ENCODE assay signal across 13 mouse cellular contexts in the genomic region with DNA sequence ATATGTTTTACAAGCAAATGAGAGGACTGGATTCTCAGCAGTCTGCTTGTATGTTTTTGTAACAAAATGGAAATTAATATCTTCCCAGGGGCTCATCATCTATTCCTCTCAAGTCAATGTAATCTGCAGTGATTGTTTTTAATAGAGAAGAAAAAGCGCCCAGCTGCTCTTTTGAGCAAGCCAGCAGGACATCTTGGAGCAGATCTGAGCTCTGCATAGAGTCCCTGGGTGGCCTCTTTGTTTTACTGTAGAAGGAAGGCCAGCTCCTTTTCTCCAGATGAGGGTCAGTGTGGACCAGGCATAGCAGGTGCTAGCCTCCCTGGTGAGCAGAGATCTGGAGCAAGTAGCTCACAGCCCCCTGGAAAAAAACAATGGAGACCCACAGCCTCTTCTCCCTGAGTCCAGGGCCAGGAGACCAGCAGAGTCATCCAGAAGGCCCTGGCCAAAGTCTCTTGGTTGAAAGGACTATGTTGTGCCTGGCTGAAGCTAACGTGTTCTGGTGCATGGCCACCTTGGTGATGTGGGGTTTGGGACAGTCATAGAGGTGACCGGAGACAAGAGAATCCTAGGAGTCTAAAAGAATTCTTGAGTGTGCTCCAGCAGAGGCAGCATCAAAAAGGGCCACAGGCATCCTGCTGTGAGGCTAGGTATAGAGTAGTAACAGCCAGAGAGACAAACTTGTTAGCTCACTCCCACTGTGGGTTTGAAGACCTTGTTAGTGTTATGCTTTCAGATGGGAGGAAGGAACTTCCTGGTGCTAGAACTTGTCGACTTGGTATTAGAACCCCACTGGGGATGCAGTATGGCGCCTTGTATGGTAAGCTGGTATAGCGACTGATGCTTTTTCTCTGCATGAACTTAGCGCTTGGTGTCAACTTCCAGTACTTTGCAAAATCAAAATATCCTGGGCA. TPM values are rescaled to one million over a fixed set of nuclear protein-coding genes. Genes with fewer than 3 reads are reported as not detected.
A peak's percentile ranks its signal among the peaks of the same experiment; 100 is the strongest.
DNase-seq lines count a peak whose midpoint lies in the region; ATAC-seq lines count a peak whose summit lies in the region.
"Had no signal": no experiment of that assay in that cellular context is flagged by ENCODE, and none has a peak within 500 bp of the region (broad histone marks: within the 10 kb centered on the region; RNA-seq: fewer than 3 reads in every experiment).

No protein-coding gene starts in this region.

- no peak overlapping the region for H3K4me3 ChIP-seq in heart, embryonic 12.5 days
- no peak overlapping the region for H3K4me3 ChIP-seq in hindbrain, embryonic 11.5 days (ENCODE audit: low read depth, low read length)
- no peak overlapping the region for H3K4me3 ChIP-seq in midbrain, embryonic 11.5 days (ENCODE audit: low read depth, low read length)
- H3K4me3 ChIP-seq: megakaryocyte, embryonic 14.5 days had no signal

- no peak overlapping the region for H3K27ac ChIP-seq in heart, embryonic 12.5 days (ENCODE audit: poor library complexity, severe bottlenecking)
- no peak overlapping the region for H3K27ac ChIP-seq in hindbrain, embryonic 11.5 days (ENCODE audit: low read depth, low read length)
- H3K27ac ChIP-seq in midbrain, embryonic 11.5 days (ENCODE audit: low read depth, low read length) = no peak overlapping the region
- H3K27ac ChIP-seq: kidney, postnatal 0 days had no signal

- no peaks in the 10 kb centered on the region for H3K4me1 ChIP-seq in heart, embryonic 12.5 days (replicated peaks)
- no peaks in the 10 kb centered on the region for H3K4me1 ChIP-seq in hindbrain, embryonic 11.5 days (replicated peaks; ENCODE audit: control insufficient read depth, insufficient read depth, low read length)
- H3K4me1 ChIP-seq in midbrain, embryonic 11.5 days (ENCODE audit: control insufficient read depth, insufficient read depth, low read length) = peaks cover 3% of the 10 kb centered on the region; the same call in 1 of the 2 replicates

- ATAC-seq in heart, embryonic 12.5 days (ENCODE audit: insufficient number of reproducible peaks, low FRiP score) = no peak
- peak; percentile 22; the same call in 1 of the 2 replicates for ATAC-seq in hindbrain, embryonic 11.5 days (ENCODE audit: low FRiP score)
- ATAC-seq in midbrain, embryonic 11.5 days (ENCODE audit: low FRiP score) = peak; percentile 46; the same call in 1 of the 2 replicates
- ATAC-seq in erythroid progenitor cell, adult 5-6 weeks (replicated peaks; ENCODE audit: low FRiP score, poor library complexity, severe bottlenecking) = no peak
- ATAC-seq: Patski had no signal

- WGBS in heart, embryonic 12.5 days = 46% methylated on average over 7 of the region's 7 CpGs
- 54% methylated on average over 7 of the region's 7 CpGs for WGBS in hindbrain, embryonic 11.5 days
- 54% methylated on average over 7 of the region's 7 CpGs for WGBS in midbrain, embryonic 11.5 days

- no peaks in the 10 kb centered on the region; the same call in 1 of the 2 replicates for H3K27me3 ChIP-seq in heart, embryonic 12.5 days (replicated peaks)
- H3K27me3 ChIP-seq in hindbrain, embryonic 11.5 days (ENCODE audit: control insufficient read depth, insufficient read depth, low read length) = no peaks in the 10 kb centered on the region
- H3K27me3 ChIP-seq in midbrain, embryonic 11.5 days (ENCODE audit: control insufficient read depth, insufficient read depth, low read length) = no peaks in the 10 kb centered on the region

- no peak for DNase-seq in heart, postnatal 10 days
- DNase-seq in brain, adult 2 months (ENCODE audit: low read depth, low spot score) = peak; percentile 12
- no peak for DNase-seq in hindbrain, embryonic 11.5 days (ENCODE audit: low spot score)
- DNase-seq in midbrain, embryonic 11.5 days (ENCODE audit: low spot score, missing footprints) = no peak
- no peak for DNase-seq in left cerebral cortex, adult 8-10 months (ENCODE audit: low spot score in 2 of 2)
- DNase-seq in adipocyte (ENCODE audit: low spot score) = no peak

- H3K4me2 ChIP-seq in heart, embryonic 12.5 days = peak overlapping the region; percentile 45
- no peak overlapping the region for H3K4me2 ChIP-seq in hindbrain, embryonic 11.5 days (replicated peaks; ENCODE audit: low read depth, low read length)
- H3K4me2 ChIP-seq in midbrain, embryonic 11.5 days = peak overlapping the region; percentile 20; the same call in 1 of the 2 replicates

- no peaks in the 10 kb centered on the region for H3K9me3 ChIP-seq in heart, embryonic 12.5 days (replicated peaks)
- H3K9me3 ChIP-seq in hindbrain, embryonic 11.5 days (ENCODE audit: control insufficient read depth, low read length) = no peaks in the 10 kb centered on the region
- H3K9me3 ChIP-seq in midbrain, embryonic 11.5 days (ENCODE audit: control insufficient read depth, low read length) = no peaks in the 10 kb centered on the region
- H3K9me3 ChIP-seq: megakaryocyte, embryonic 14.5 days had no signal

- H3K36me3 ChIP-seq in heart, embryonic 12.5 days = no peaks in the 10 kb centered on the region
- no peaks in the 10 kb centered on the region for H3K36me3 ChIP-seq in hindbrain, embryonic 11.5 days (ENCODE audit: control insufficient read depth, insufficient read depth, low read length)
- no peaks in the 10 kb centered on the region for H3K36me3 ChIP-seq in midbrain, embryonic 11.5 days (ENCODE audit: control insufficient read depth, insufficient read depth, low read length)

- intact Hi-C loops in heart, postnatal 10 days (cut with DNase I) = no loop called here

- H3K9ac ChIP-seq in heart, embryonic 12.5 days = no peak overlapping the region
- no peak overlapping the region for H3K9ac ChIP-seq in hindbrain, embryonic 11.5 days (ENCODE audit: low read depth, low read length)
- H3K9ac ChIP-seq in midbrain, embryonic 11.5 days (ENCODE audit: low read length) = no peak overlapping the region

RNA-seq across cellular contexts. Expression of a gene that starts 36.3 kb away (rescaled TPM):
- polyA plus RNA-seq in heart, embryonic 12.5 days (2016; fragmentation: Nextera tagmentation; extraction: Ambion mirVana) = 1.3 TPM in 2 replicates
- under 1 TPM; 0.42 to 0.93 TPM for total RNA-seq in heart, postnatal 10 days (2021)
- 10.3 and 13.9 TPM in 2 replicates for polyA plus RNA-seq in hindbrain, embryonic 11.5 days (2014; fragmentation: Nextera tagmentation; extraction: Ambion mirVana)
- polyA plus RNA-seq in midbrain, embryonic 11.5 days (2014; fragmentation: Nextera tagmentation; extraction: Ambion mirVana) = 0.86 and 0.99 TPM in 2 replicates
- total RNA-seq in left cerebral cortex, adult 8-10 months (2022) = 10 to 100 TPM in 1 of 4 experiments, 1 to 10 TPM in 3; 9.0 to 12.3 (median 9.2) TPM
- total RNA-seq in erythroid progenitor cell, adult 5-6 weeks (2015; ENCODE audit: low replicate concordance) = not detected in 2 replicates
- total RNA-seq in erythroid progenitor cell, adult 5-6 weeks (2017; ENCODE audit: low replicate concordance) = not detected in 2 replicates
- polyA plus RNA-seq: C2C12; gonadal fat pad, adult 2 months had no signal

RNA-seq across cellular contexts. Expression of a gene that starts 51.4 kb away (rescaled TPM):
- polyA plus RNA-seq in heart, embryonic 12.5 days (2016; fragmentation: Nextera tagmentation; extraction: Ambion mirVana) = 28.6 and 32.6 TPM in 2 replicates
- total RNA-seq in heart, postnatal 10 days (2021) = 10 to 100 TPM; 11.0 to 12.6 TPM
- 49.7 and 63.7 TPM in 2 replicates for polyA plus RNA-seq in hindbrain, embryonic 11.5 days (2014; fragmentation: Nextera tagmentation; extraction: Ambion mirVana)
- 54.1 and 54.8 TPM in 2 replicates for polyA plus RNA-seq in midbrain, embryonic 11.5 days (2014; fragmentation: Nextera tagmentation; extraction: Ambion mirVana)
- total RNA-seq in left cerebral cortex, adult 8-10 months (2022) = 10 to 100 TPM; 17.0 to 24.9 (median 22.3) TPM
- 1.7 and 10.5 TPM in 2 replicates for total RNA-seq in erythroid progenitor cell, adult 5-6 weeks (2015; ENCODE audit: low replicate concordance)
- 4.9 and 5.5 TPM in 2 replicates for total RNA-seq in erythroid progenitor cell, adult 5-6 weeks (2017; ENCODE audit: low replicate concordance)

RNA-seq across cellular contexts. Expression of a gene that starts 51.7 kb away (rescaled TPM):
- 83.5 and 89.5 TPM in 2 replicates for polyA plus RNA-seq in heart, embryonic 12.5 days (2016; fragmentation: Nextera tagmentation; extraction: Ambion mirVana)
- total RNA-seq in heart, postnatal 10 days (2021) = 10 to 100 TPM; 37.9 to 40.9 TPM
- polyA plus RNA-seq in hindbrain, embryonic 11.5 days (2014; fragmentation: Nextera tagmentation; extraction: Ambion mirVana) = 91.9 and 96.0 TPM in 2 replicates
- 94.3 and 98.3 TPM in 2 replicates for polyA plus RNA-seq in midbrain, embryonic 11.5 days (2014; fragmentation: Nextera tagmentation; extraction: Ambion mirVana)
- 10 to 100 TPM; 48.3 to 59.9 (median 53.5) TPM for total RNA-seq in left cerebral cortex, adult 8-10 months (2022)
- total RNA-seq in erythroid progenitor cell, adult 5-6 weeks (2015; ENCODE audit: low replicate concordance) = 23.4 and 26.8 TPM in 2 replicates
- 4.3 and 13.6 TPM in 2 replicates for total RNA-seq in erythroid progenitor cell, adult 5-6 weeks (2017; ENCODE audit: low replicate concordance)

Comparison
In these comparisons a context has a peak if more than half of its experiments do, and no peak if none do; other contexts are left out.
1. ATAC-seq: peak in hindbrain, embryonic 11.5 days (single experiment) and midbrain, embryonic 11.5 days (single experiment); none in heart, embryonic 12.5 days (single experiment) and erythroid progenitor cell, adult 5-6 weeks (single experiment).
2. RNA of a gene that starts 36.3 kb away (total RNA-seq): 9.0 to 12.3 TPM in left cerebral cortex, adult 8-10 months; 0.42 to 0.93 TPM in heart, postnatal 10 days and not detected in erythroid progenitor cell, adult 5-6 weeks; every median in the first group is over 4 times any median in the second.